Mouse (Mus musculus): ENCODE measurements around the gene Ssr2. TPM values are rescaled to one million over a fixed set of nuclear protein-coding genes. Genes with fewer than 3 reads are reported as not detected.

Ssr2 gene
- total and polyA plus RNA-seq, 3 experiments, result 346 to 377 (median 364) TPM

DNA sequence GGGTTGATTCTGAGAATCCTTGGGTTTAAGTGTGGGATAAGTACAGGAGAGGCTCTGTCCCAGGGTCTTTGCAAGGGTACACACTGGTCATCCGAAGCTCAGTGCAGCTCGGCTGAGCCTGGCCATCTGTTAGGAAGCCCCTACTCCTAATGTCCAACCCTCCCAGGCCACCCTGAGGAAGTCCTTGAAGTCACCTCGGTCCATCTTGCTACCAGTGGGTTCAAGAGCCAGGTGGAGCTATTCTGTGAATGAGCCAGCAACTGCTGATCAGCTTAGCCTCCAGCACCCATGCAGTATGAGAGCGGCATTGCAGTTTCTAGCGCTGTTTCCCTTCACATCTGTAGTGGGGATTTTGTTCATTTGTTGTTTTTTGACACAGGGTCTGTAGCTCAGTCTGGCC is 35.6 kb upstream of the Ssr2 start:
- Histone ChIP-seq H3K4me3 (replicated peaks in 1 of 3; ENCODE audit: low read depth in 2 of 3, low read length in 2 of 3, poor library complexity in 1 of 3) (no peak overlapping the region), H3K79me2 (replicated peaks; ENCODE audit: control insufficient read depth, extremely low read depth, insufficient read depth, poor library complexity, severe bottlenecking) (no peaks in the 10 kb centered on the region), H3K4me2 (ENCODE audit: insufficient read depth, low read depth, poor library complexity, severe bottlenecking) (no peak overlapping the region), H3K27me3 (replicated peaks) (no peaks in the 10 kb centered on the region), H3K4me1 (ENCODE audit: control insufficient read depth in 1 of 2, insufficient read depth in 2 of 2) (peaks cover 8 to 22% of the 10 kb centered on the region in 2 experiments; a peak in 3 of 4 replicates), H3K27ac (ENCODE audit: insufficient read depth, low read depth) (no peak overlapping the region), H3K9ac (ENCODE audit: insufficient read depth, low read depth) (no peak overlapping the region), H3K9me3 (replicated peaks; ENCODE audit: low read length) (no peaks in the 10 kb centered on the region), H3K36me3 (replicated peaks in 1 of 2; ENCODE audit: control insufficient read depth in 1 of 2, insufficient read depth in 1 of 2, low read length in 1 of 2) (peaks cover 13 to 32% of the 10 kb centered on the region in 2 experiments)
- no peak for DNase-seq (ENCODE audit: extremely low read depth)
- in situ Hi-C loops (cut with MboI; ENCODE audit: low pct_ligation_motif_present, low pct_unique_long_range_greater_than_20kb, low sequenced_read_pairs) (no loop called here), dilution Hi-C loops (cut with MboI; ENCODE audit: extremely low pct_ligation_motif_present, extremely low pct_unique_long_range_greater_than_20kb, low sequenced_read_pairs) (no loop called here)
- TF ChIP-seq NRF1 (IDR thresholded peaks at IDR 0.05; ENCODE audit: low read depth, low read length), result no peak
- TF ChIP-seq RCOR1 (conservative IDR thresholded peaks at IDR 0.05; ENCODE audit: low read depth, low read length), result no peak
- TF ChIP-seq E2F4 (IDR thresholded peaks at IDR 0.05; ENCODE audit: insufficient replicate concordance, low read depth, low read length), result no peak
- no peak for TF ChIP-seq KAT2A (IDR thresholded peaks at IDR 0.05; ENCODE audit: insufficient replicate concordance, low read length)
- TF ChIP-seq ZMIZ1 (IDR thresholded peaks at IDR 0.05; ENCODE audit: low read depth, low read length), result no peak
- TF ChIP-seq HCFC1 (IDR thresholded peaks at IDR 0.05; ENCODE audit: low read depth, low read length), result no peak
- no peak for TF ChIP-seq SMC3 (IDR thresholded peaks at IDR 0.05; ENCODE audit: low read depth, low read length)
- no peak for TF ChIP-seq ZKSCAN1 (IDR thresholded peaks at IDR 0.05; ENCODE audit: borderline replicate concordance, low read depth, low read length)
- TF ChIP-seq MAZ (IDR thresholded peaks at IDR 0.05; ENCODE audit: low read depth, low read length), result no peak
- TF ChIP-seq IRF4 (IDR thresholded peaks at IDR 0.05; ENCODE audit: low read depth, low read length), result no peak

DNA sequence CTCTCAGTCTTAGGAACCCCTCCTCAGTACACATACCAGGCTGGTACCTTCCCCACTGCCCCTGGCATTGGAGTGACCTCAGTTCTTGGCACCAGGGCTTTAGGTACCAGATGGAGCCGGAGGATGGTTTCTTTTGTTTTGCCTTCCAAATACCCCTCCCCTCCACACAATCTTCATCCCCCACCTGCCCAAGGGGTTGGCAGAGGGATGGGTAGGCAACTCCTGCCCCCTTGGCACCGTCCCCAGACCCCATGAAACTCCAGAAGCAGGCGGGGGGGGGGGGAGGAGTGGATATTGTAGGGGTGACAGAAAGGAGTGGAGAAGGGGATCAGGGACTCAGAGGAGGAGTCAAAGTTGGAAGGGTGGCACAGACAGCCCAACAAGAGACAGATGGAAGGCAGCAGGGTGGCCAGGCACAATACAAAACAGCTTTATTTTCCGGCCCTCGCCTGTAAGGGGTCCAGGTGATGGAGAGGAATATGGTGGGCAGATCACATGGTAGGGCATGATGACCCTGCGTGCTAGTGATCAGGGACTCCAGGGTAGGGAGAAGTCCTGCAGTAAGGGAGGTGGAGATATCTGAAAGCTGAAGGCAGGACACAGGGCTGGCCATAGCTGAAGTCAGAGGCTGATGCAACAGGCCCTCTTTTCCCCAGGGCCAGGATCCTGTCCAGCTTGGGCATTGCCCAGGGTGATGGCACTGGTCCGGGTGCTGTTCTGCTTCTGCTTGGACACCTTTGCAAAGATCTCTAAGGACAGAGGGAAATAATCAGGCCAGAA is 33.9 kb upstream of the Ssr2 start:
- in situ Hi-C loops (cut with MboI; ENCODE audit: low pct_ligation_motif_present, low pct_unique_long_range_greater_than_20kb, low sequenced_read_pairs) (no loop called here), dilution Hi-C loops (cut with MboI; ENCODE audit: extremely low pct_ligation_motif_present, extremely low pct_unique_long_range_greater_than_20kb, low sequenced_read_pairs) (no loop called here)
- Histone ChIP-seq H3K4me1 (ENCODE audit: control insufficient read depth in 1 of 2, insufficient read depth in 2 of 2) (peaks cover 13 to 31% of the 10 kb centered on the region in 2 experiments), H3K27ac (ENCODE audit: insufficient read depth, low read depth) (no peak overlapping the region), H3K27me3 (replicated peaks) (no peaks in the 10 kb centered on the region), H3K4me3 (replicated peaks in 1 of 3; ENCODE audit: low read depth in 2 of 3, low read length in 2 of 3, poor library complexity in 1 of 3) (no peak overlapping the region), H3K9me3 (replicated peaks; ENCODE audit: low read length) (no peaks in the 10 kb centered on the region), H3K36me3 (replicated peaks in 1 of 2; ENCODE audit: control insufficient read depth in 1 of 2, insufficient read depth in 1 of 2, low read length in 1 of 2) (peaks cover 4 to 25% of the 10 kb centered on the region in 2 experiments), H3K9ac (ENCODE audit: insufficient read depth, low read depth) (no peak overlapping the region), H3K4me2 (ENCODE audit: insufficient read depth, low read depth, poor library complexity, severe bottlenecking) (no peak overlapping the region), H3K79me2 (replicated peaks; ENCODE audit: control insufficient read depth, extremely low read depth, insufficient read depth, poor library complexity, severe bottlenecking) (no peaks in the 10 kb centered on the region)
- no peak for DNase-seq (ENCODE audit: extremely low read depth)
- TF ChIP-seq SMC3 (IDR thresholded peaks at IDR 0.05; ENCODE audit: low read depth, low read length) (no peak), TCF12 (IDR thresholded peaks at IDR 0.05; ENCODE audit: low read depth, low read length) (no peak), MAFK (IDR thresholded peaks at IDR 0.05; ENCODE audit: insufficient replicate concordance, low read length) (no peak), JUN (IDR thresholded peaks at IDR 0.05; ENCODE audit: insufficient read depth, low read depth, low read length) (no peak), MAX (IDR thresholded peaks at IDR 0.05; ENCODE audit: low read length) (no peak), MYC (IDR thresholded peaks at IDR 0.05; ENCODE audit: low read depth, low read length) (no peak), BHLHE40 (IDR thresholded peaks at IDR 0.05; ENCODE audit: low read depth, low read length) (no peak), MEF2A (IDR thresholded peaks at IDR 0.05; ENCODE audit: borderline replicate concordance, low read depth, low read length) (no peak), CTCF (conservative IDR thresholded peaks at IDR 0.05 in 1 of 2, IDR thresholded peaks at IDR 0.05 in 1 of 2; ENCODE audit: low read depth in 2 of 2, low read length in 2 of 2) (no peak), E2F4 (IDR thresholded peaks at IDR 0.05; ENCODE audit: insufficient replicate concordance, low read depth, low read length) (no peak), GABPA (IDR thresholded peaks at IDR 0.05; ENCODE audit: insufficient replicate concordance, low read depth, low read length) (no peak), JUND (conservative IDR thresholded peaks at IDR 0.05; ENCODE audit: low read depth, low read length) (no peak), EP300 (IDR thresholded peaks at IDR 0.05; ENCODE audit: low read length) (no peak), POLR2AphosphoS2 (IDR thresholded peaks at IDR 0.05; ENCODE audit: low read depth, low read length) (no peak), KAT2A (IDR thresholded peaks at IDR 0.05; ENCODE audit: insufficient replicate concordance, low read length) (no peak), ZKSCAN1 (IDR thresholded peaks at IDR 0.05; ENCODE audit: borderline replicate concordance, low read depth, low read length) (no peak), UBTF (IDR thresholded peaks at IDR 0.05; ENCODE audit: low read depth, low read length) (no peak), POLR2A (IDR thresholded peaks at IDR 0.05; ENCODE audit: low read depth, low read length) (no peak), USF2 (conservative IDR thresholded peaks at IDR 0.05; ENCODE audit: low read depth, low read length) (no peak)

Data from CH12.LX (cell line).